Mouse (Mus musculus) heart, postnatal 25 days (tissue): Measurements from ENCODE around the gene Vmn1r68. TPM values are rescaled to one million over a fixed set of nuclear protein-coding genes. Genes with fewer than 3 reads are reported as not detected.
A peak's percentile ranks its signal among the peaks of the same experiment; 100 is the strongest.

Experiments used
- DNase-seq: peaks from one replicate; pipeline ENCODE4 v3.0.0; 2022; ENCODE audit warnings: low spot score
- intact Hi-C: fragments of 180-260 bp; cut with DNase I; formaldehyde crosslinking; loops from one replicate; pipeline ENCODE4 v1.15.1; 2025
- total RNA-seq, 2 experiments: library from RNA; stranded (reverse); gene quantifications; 2 replicates each; pipeline ENCODE4 v1.2.3; 2021

The Vmn1r68 gene
- not detected for total RNA-seq

DNA sequence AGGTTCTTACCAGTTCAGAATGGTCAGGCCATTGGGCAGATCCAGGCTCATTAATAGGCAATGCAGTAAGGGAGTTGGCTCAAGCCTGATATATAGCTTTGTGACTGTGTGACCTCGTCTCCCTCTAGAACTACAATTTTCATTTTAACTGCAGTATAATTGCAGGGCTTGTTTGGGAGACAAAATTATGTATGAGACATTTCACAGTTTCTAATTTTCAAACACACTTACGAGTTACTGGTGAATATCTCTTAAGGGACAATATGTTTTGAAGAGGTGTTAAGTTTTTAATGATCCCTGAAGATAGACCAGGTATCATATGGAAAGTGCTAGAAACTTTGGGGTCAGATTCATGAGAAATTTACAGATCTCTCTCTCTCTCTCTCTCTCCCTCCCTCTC lies at the start of gene Vmn1r68:
TSS of gene Vmn1r68 (minus strand) at position 101 of the 400 bp plus-strand sequence.
- no peak for DNase-seq
- intact Hi-C loops = no loop called here

GRCm38 (mm10) chr7:10495578-10495977 lies 62.7 kb downstream of the Vmn1r68 start:
- no peak for DNase-seq
- intact Hi-C loops = no loop called here

DNA sequence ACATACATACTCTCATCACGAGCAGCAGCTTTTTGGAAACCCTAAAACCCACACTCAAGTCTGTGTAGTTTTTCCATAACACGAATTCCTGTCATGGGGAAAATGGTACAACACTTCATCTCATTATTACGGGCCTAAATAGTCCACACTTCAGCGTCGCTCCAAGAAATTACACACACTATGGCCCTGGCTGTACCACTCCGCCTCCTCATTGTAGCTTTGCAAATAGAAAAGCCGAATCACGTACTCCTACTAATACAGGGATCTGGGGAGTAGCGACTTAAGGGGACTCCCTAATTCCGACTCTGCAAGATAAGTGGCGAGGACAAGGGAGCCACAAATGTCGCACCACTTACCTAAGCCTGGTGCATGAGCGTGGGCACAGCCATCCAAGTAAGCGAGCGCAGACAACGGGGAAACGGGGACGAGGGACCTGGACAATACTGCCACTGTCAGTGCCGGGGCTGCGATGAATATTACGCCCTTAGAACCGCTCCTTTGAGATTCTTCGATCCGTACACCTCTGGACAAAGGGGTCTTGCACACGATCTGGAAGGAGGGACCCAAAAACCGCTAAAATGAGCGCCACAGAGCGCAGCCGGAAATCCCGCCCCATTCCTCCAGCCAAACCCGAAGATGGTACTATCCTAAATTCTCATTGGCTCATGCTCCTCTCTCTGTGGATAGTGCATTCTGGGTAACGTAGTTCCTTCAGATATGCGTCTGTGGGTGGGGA lies 63.3 kb downstream of the Vmn1r68 start, which contains the start of gene Zik1:
TSS of gene Zik1 (minus strand) at position 609 of the 736 bp plus-strand sequence.
- DNase-seq = peak; percentile 19
- intact Hi-C loops = no loop called here

GRCm38 (mm10) chr7:10480588-10481233 lies 77.6 kb downstream of the Vmn1r68 start:
- intact Hi-C loops = no loop called here
- DNase-seq = no peak

- intact Hi-C loops = no loop called here
- DNase-seq = no peak
Observed at GRCm38 (mm10) chr7:10479813-10480212, 78.5 kb downstream of the Vmn1r68 start.

DNA sequence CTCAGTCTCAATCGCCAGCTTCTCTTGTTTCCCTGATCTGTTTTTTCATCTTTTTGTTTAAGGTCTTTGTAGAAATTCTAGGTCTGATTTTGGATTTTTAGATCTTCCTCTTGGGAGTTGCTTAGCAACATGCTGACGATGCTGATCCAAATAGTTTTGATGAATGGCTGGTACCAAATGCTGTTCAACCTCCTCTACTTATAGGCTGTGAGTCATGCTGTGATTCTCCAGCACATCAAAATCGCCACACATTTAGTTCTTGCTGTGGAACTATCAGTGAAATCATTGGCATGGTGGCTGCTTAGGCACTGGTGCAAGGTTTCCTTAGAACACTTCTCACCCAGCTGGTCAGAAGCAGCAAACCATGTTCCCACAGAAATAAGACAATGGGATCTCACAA lies 100.1 kb downstream of the Vmn1r68 start:
- DNase-seq = no peak
- intact Hi-C loops = no loop called here

Other genes starting within 250 kb of the Vmn1r68 start
- gene Vmn1r67, start 115.2 kb downstream of the Vmn1r68 start, total RNA-seq = not detected
- gene Zik1, start 63.1 kb downstream of the Vmn1r68 start, total RNA-seq = 1 to 10 TPM; 1.8 to 2.1 TPM
- not detected for gene Vmn1r69, start 55.2 kb upstream of the Vmn1r68 start, total RNA-seq
- gene Vmn1r70, start 73.0 kb upstream of the Vmn1r68 start, total RNA-seq = not detected
- gene Nlrp4b, start 129.3 kb upstream of the Vmn1r68 start, total RNA-seq = not detected
- gene Vmn1r71, start 195.9 kb upstream of the Vmn1r68 start, total RNA-seq = not detected